Mouse (Mus musculus): ENCODE results near the gene Whrn. TPM values are rescaled to one million over a fixed set of nuclear protein-coding genes. Genes with fewer than 3 reads are reported as not detected.

Gene Whrn
- polyA plus RNA-seq, 1 experiment from 2014 or later = 3.8 TPM

DNA sequence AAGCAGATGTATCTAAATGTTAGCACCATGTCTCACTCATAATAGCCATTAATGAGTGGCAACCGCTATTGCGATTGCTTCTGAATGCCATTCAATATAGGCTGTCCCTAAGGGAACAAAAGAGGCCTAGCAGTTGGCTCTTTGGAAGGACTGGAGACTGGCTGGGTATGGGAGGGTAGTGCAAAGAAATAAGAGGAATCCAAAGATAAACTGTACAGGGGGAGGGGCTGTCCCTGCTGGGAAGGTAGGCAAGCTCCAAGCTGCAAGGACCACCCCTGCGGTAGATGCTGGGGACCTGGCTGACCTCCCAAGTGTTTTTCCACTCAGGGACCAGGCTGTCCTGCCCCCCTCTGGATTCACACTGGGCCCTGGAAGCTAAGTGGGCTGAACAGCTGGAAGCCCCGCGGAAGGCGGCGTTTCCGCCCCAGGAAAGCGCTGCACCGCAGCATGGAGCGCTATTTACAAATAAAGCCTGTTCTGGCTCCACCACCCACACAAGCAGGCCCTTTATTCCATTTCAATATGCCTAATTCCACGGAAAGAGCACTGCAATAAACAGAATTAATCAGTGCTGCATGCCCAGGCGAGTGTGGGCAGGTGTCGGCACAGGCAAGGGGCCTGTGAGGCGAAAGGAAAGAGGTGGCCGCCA is 36.5 kb downstream of the Whrn start:
- peak overlapping the region; percentile 35; the same call in 1 of the 2 replicates for H3K27ac ChIP-seq (replicated peaks; ENCODE audit: low read depth, low read length)
- peaks cover 7% of the 10 kb centered on the region; the same call in 1 of the 2 replicates for H3K4me1 ChIP-seq (ENCODE audit: control insufficient read depth, insufficient read depth, low read length)
- peak; percentile 69 for ATAC-seq (replicated peaks; ENCODE audit: insufficient number of reproducible peaks, low FRiP score, low TSS enrichment, low read depth)

DNA sequence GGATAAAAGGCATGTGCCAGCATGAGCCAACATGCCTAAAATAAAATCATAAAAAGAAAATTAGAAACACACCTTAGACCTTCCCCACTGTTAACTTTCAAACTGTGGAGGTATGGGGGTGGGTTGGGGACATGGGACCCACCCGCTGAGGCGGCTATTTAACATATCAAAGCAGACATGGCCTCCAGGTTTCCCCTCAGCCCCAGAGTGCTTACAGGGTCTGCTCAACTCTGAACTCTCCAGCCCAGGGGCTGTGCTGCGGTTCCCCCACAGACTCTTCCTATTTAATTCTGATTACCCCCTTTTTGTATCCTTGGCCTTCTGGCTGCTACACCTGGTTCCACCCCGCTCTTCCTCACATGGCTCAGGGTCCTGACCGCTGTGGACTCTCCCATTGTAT is 39.2 kb downstream of the Whrn start:
- H3K4me3 ChIP-seq (ENCODE audit: low read depth, low read length) = no peak overlapping the region
- H3K27me3 ChIP-seq (ENCODE audit: control insufficient read depth, insufficient read depth, low read length) = no peaks in the 10 kb centered on the region
- ATAC-seq (replicated peaks; ENCODE audit: insufficient number of reproducible peaks, low FRiP score, low TSS enrichment, low read depth) = no peak
- no peak overlapping the region for H3K9ac ChIP-seq (replicated peaks; ENCODE audit: low read length)
- H3K36me3 ChIP-seq (replicated peaks; ENCODE audit: control insufficient read depth, insufficient read depth, low read depth, low read length) = no peaks in the 10 kb centered on the region
- peaks cover 7% of the 10 kb centered on the region; the same call in 1 of the 2 replicates for H3K4me1 ChIP-seq (ENCODE audit: control insufficient read depth, insufficient read depth, low read length)
- H3K4me2 ChIP-seq (ENCODE audit: low read depth, low read length) = no peak overlapping the region
- H3K9me3 ChIP-seq (replicated peaks; ENCODE audit: control insufficient read depth, low read length) = no peaks in the 10 kb centered on the region
- H3K27ac ChIP-seq (replicated peaks; ENCODE audit: low read depth, low read length) = no peak overlapping the region
- DNase-seq (ENCODE audit: low spot score) = no peak
- 39% methylated on average over 5 of the region's 5 CpGs for WGBS

More for the DNA sequence above, 36.5 kb downstream of the Whrn start:
- Histone ChIP-seq H3K36me3 (replicated peaks; ENCODE audit: control insufficient read depth, insufficient read depth, low read depth, low read length) (no peaks in the 10 kb centered on the region), H3K9ac (replicated peaks; ENCODE audit: low read length) (no peak overlapping the region), H3K9me3 (replicated peaks; ENCODE audit: control insufficient read depth, low read length) (no peaks in the 10 kb centered on the region), H3K4me3 (ENCODE audit: low read depth, low read length) (no peak overlapping the region), H3K4me2 (ENCODE audit: low read depth, low read length) (peak overlapping the region; percentile 16; the same call in 1 of the 2 replicates), H3K27me3 (ENCODE audit: control insufficient read depth, insufficient read depth, low read length) (no peaks in the 10 kb centered on the region)
- WGBS = 17% methylated on average over 16 of the region's 16 CpGs
- DNase-seq (ENCODE audit: low spot score) = peak; percentile 58

DNA sequence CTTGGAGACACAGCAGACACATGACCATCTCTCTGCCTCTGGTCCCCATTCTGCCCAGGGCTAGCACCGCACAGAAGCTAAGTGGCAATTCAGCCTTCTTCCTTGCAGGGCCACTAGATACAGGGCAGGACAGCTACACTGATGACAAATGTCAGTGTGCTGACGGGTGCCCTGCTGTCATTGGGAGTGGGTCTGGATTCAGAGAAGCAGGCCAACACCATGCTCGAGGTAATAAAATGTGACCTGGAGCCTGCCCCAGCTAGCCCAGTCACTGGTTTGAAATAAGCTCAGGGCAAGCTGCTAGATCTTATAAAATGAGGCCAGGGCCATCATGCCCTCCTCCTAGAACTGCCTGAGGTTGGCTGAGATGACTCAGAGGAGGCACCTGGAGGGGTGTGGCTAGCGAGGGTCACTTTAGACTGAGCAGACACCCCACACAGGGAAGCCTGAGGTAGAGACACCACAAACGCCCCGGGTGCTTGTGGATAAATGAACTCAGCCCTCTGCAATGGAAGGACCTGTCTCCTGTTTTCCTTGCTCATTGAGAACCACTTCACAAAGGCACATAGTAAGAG is 41.8 kb downstream of the Whrn start:
- no peak for ATAC-seq (replicated peaks; ENCODE audit: insufficient number of reproducible peaks, low FRiP score, low TSS enrichment, low read depth)
- no peak for DNase-seq (ENCODE audit: low spot score)
- H3K9ac ChIP-seq (replicated peaks; ENCODE audit: low read length) = no peak overlapping the region
- H3K36me3 ChIP-seq (replicated peaks; ENCODE audit: control insufficient read depth, insufficient read depth, low read depth, low read length) = no peaks in the 10 kb centered on the region
- WGBS = 81% methylated on average over 6 of the region's 6 CpGs
- no peaks in the 10 kb centered on the region for H3K9me3 ChIP-seq (replicated peaks; ENCODE audit: control insufficient read depth, low read length)
- no peaks in the 10 kb centered on the region for H3K27me3 ChIP-seq (ENCODE audit: control insufficient read depth, insufficient read depth, low read length)
- peaks cover 3% of the 10 kb centered on the region; the same call in 1 of the 2 replicates for H3K4me1 ChIP-seq (ENCODE audit: control insufficient read depth, insufficient read depth, low read length)
- no peak overlapping the region for H3K27ac ChIP-seq (replicated peaks; ENCODE audit: low read depth, low read length)
- no peak overlapping the region for H3K4me2 ChIP-seq (ENCODE audit: low read depth, low read length)
- no peak overlapping the region for H3K4me3 ChIP-seq (ENCODE audit: low read depth, low read length)

DNA sequence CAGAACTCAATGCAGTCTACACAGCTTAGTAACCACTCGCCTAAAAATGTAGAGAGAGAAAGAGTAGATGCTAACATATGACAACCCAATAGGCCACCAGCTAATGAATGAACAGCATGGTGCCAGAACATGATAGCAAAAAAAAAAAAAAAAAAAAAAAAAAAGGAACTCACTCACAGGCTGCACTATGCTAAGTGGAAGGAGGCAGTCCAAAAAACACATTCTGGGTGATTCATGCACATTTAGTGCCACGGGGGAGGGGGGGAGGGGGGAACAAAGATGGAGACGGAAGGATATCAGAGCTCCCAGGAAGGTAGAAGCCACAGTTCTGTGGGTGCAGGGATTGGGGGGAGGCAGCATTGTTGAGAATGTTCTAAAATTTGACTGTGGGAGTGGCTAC is 43.2 kb downstream of the Whrn start:
- DNase-seq (ENCODE audit: low spot score) (no peak), ATAC-seq (replicated peaks; ENCODE audit: insufficient number of reproducible peaks, low FRiP score, low TSS enrichment, low read depth) (no peak)
- H3K36me3 ChIP-seq (replicated peaks; ENCODE audit: control insufficient read depth, insufficient read depth, low read depth, low read length) = no peaks in the 10 kb centered on the region
- H3K27me3 ChIP-seq (ENCODE audit: control insufficient read depth, insufficient read depth, low read length) = no peaks in the 10 kb centered on the region
- peaks cover 3% of the 10 kb centered on the region; the same call in 1 of the 2 replicates for H3K4me1 ChIP-seq (ENCODE audit: control insufficient read depth, insufficient read depth, low read length)
- H3K4me3 ChIP-seq (ENCODE audit: low read depth, low read length) = no peak overlapping the region
- no peak overlapping the region for H3K4me2 ChIP-seq (ENCODE audit: low read depth, low read length)
- WGBS = 69% methylated on average over 3 of the region's 3 CpGs
- H3K27ac ChIP-seq (replicated peaks; ENCODE audit: low read depth, low read length) = no peak overlapping the region
- H3K9ac ChIP-seq (replicated peaks; ENCODE audit: low read length) = no peak overlapping the region
- H3K9me3 ChIP-seq (replicated peaks; ENCODE audit: control insufficient read depth, low read length) = no peaks in the 10 kb centered on the region

DNA sequence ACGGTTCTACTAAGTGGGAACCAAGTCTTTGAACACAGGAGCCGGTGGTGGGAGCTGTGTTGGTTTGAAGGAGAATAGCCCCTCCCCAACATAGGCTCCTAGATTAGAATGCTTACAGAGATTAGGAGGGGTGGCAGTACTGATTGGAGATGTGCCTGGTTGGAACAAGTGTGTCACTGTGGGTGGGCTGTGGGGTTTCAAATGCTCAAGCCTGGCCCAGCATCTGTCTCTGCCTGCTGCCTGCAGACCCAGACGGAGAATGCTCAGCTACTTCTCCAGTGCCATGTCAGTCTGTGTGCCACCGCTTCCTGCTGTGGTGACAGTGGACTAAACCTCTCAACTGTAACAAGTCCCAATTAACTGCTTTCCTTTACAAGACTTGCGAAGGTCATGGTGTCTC is 45.2 kb downstream of the Whrn start:
- H3K9ac ChIP-seq (replicated peaks; ENCODE audit: low read length) = no peak overlapping the region
- no peaks in the 10 kb centered on the region for H3K4me1 ChIP-seq (ENCODE audit: control insufficient read depth, insufficient read depth, low read length)
- H3K27me3 ChIP-seq (ENCODE audit: control insufficient read depth, insufficient read depth, low read length) = no peaks in the 10 kb centered on the region
- H3K36me3 ChIP-seq (replicated peaks; ENCODE audit: control insufficient read depth, insufficient read depth, low read depth, low read length) = no peaks in the 10 kb centered on the region
- H3K9me3 ChIP-seq (replicated peaks; ENCODE audit: control insufficient read depth, low read length) = no peaks in the 10 kb centered on the region
- DNase-seq (ENCODE audit: low spot score) = no peak
- ATAC-seq (replicated peaks; ENCODE audit: insufficient number of reproducible peaks, low FRiP score, low TSS enrichment, low read depth) = no peak
- WGBS = 86% methylated on average over 5 of the region's 5 CpGs
- no peak overlapping the region for H3K27ac ChIP-seq (replicated peaks; ENCODE audit: low read depth, low read length)
- no peak overlapping the region for H3K4me2 ChIP-seq (ENCODE audit: low read depth, low read length)
- H3K4me3 ChIP-seq (ENCODE audit: low read depth, low read length) = no peak overlapping the region

DNA sequence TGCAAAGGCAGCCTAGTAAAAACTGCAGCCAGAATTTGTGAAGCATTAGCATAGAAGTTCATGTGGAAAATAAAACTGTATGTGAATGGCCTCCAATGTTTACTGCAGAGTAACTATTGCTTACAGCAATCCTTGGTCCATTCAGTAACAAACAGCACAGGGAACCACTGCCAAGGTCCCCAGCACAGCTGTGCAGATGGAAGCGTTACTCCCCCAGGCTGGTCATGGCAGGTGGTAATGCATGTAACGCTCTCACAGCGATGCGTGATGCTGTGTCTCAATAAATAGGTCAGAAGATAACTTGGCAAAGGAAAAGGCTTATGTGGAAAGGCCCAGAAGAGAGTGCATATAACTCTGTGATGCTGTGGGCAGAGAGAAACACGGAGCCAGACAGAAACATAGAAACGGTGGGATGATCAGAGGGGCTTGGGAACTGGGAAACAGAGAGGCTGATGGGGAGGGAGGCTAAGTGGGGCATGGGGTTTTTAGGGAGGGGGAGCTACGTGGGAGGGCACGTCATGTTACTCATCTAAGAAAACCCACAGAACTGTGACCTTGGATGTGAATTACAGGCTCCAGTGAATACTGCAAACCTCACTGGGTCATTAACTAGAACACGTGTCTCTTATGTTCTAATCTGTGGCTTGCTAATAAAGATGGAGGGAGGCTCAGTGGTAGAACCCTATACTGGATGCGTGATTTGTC is 51.3 kb downstream of the Whrn start:
- Histone ChIP-seq H3K36me3 (replicated peaks; ENCODE audit: control insufficient read depth, insufficient read depth, low read depth, low read length) (no peaks in the 10 kb centered on the region), H3K27ac (replicated peaks; ENCODE audit: low read depth, low read length) (no peak overlapping the region), H3K4me1 (ENCODE audit: control insufficient read depth, insufficient read depth, low read length) (no peaks in the 10 kb centered on the region), H3K27me3 (ENCODE audit: control insufficient read depth, insufficient read depth, low read length) (no peaks in the 10 kb centered on the region), H3K4me2 (ENCODE audit: low read depth, low read length) (no peak overlapping the region), H3K4me3 (ENCODE audit: low read depth, low read length) (no peak overlapping the region), H3K9me3 (replicated peaks; ENCODE audit: control insufficient read depth, low read length) (no peaks in the 10 kb centered on the region), H3K9ac (replicated peaks; ENCODE audit: low read length) (no peak overlapping the region)
- ATAC-seq (replicated peaks; ENCODE audit: insufficient number of reproducible peaks, low FRiP score, low TSS enrichment, low read depth) (no peak), DNase-seq (ENCODE audit: low spot score) (no peak)
- WGBS = 80% methylated on average over 10 of the region's 10 CpGs

DNA sequence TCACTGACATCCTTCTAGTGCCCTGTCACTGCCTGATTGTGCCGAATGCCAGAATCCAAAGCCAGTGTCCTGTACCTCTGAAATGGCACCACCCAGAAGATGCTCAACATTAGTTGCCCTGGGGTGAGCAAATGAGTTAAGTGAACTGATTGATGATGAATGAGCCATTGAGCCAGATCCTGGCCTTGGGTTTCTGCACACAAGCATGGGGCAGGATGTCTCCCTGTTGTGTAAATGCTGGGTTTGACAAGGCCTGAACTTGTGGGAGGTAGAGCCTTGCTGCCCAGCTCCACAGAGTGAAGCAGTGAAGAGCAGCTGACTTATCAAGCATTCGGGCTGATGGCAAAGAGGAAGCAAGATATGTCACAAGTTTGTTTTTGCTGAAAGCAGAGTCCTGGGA is 52.7 kb downstream of the Whrn start:
- ATAC-seq (replicated peaks; ENCODE audit: insufficient number of reproducible peaks, low FRiP score, low TSS enrichment, low read depth) (no peak), DNase-seq (ENCODE audit: low spot score) (no peak)
- H3K36me3 ChIP-seq (replicated peaks; ENCODE audit: control insufficient read depth, insufficient read depth, low read depth, low read length) = no peaks in the 10 kb centered on the region
- H3K9me3 ChIP-seq (replicated peaks; ENCODE audit: control insufficient read depth, low read length) = no peaks in the 10 kb centered on the region
- no peaks in the 10 kb centered on the region for H3K4me1 ChIP-seq (ENCODE audit: control insufficient read depth, insufficient read depth, low read length)
- H3K27me3 ChIP-seq (ENCODE audit: control insufficient read depth, insufficient read depth, low read length) = no peaks in the 10 kb centered on the region
- H3K4me3 ChIP-seq (ENCODE audit: low read depth, low read length) = no peak overlapping the region
- H3K9ac ChIP-seq (replicated peaks; ENCODE audit: low read length) = no peak overlapping the region
- no peak overlapping the region for H3K4me2 ChIP-seq (ENCODE audit: low read depth, low read length)
- WGBS = 92% methylated on average over 2 of the region's 2 CpGs
- no peak overlapping the region for H3K27ac ChIP-seq (replicated peaks; ENCODE audit: low read depth, low read length)

DNA sequence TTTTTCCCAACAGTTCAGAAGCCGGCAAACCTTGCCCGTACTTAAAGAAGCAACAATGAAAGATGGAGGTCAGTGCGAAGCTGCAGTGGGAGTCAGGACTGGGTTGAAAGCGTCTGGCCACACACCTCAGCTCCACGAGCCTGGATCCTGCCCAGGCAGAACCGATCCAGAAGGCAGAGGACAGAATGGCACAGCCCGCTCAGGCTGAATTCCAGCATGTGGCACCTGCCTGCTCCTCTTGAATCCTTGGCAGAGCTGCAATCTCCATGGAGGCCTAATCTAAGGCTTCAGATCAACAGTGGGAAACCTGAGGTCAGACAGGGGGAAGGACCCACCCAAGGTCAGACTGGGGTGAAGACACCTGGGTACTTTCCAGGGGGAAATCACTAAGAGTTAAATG is 54.2 kb downstream of the Whrn start:
- H3K36me3 ChIP-seq (replicated peaks; ENCODE audit: control insufficient read depth, insufficient read depth, low read depth, low read length) = no peaks in the 10 kb centered on the region

More for the DNA sequence above, 54.2 kb downstream of the Whrn start:
- 89% methylated on average over 7 of the region's 7 CpGs for WGBS
- Histone ChIP-seq H3K4me3 (ENCODE audit: low read depth, low read length) (no peak overlapping the region), H3K27ac (replicated peaks; ENCODE audit: low read depth, low read length) (no peak overlapping the region), H3K4me2 (ENCODE audit: low read depth, low read length) (no peak overlapping the region), H3K27me3 (ENCODE audit: control insufficient read depth, insufficient read depth, low read length) (no peaks in the 10 kb centered on the region), H3K4me1 (ENCODE audit: control insufficient read depth, insufficient read depth, low read length) (peaks cover 6% of the 10 kb centered on the region), H3K9me3 (replicated peaks; ENCODE audit: control insufficient read depth, low read length) (no peaks in the 10 kb centered on the region), H3K9ac (replicated peaks; ENCODE audit: low read length) (no peak overlapping the region)
- ATAC-seq (replicated peaks; ENCODE audit: insufficient number of reproducible peaks, low FRiP score, low TSS enrichment, low read depth) (no peak), DNase-seq (ENCODE audit: low spot score) (no peak)
